Mouse (Mus musculus) megakaryocyte, embryonic 14.5 days (primary cell): ENCODE measurements around the gene Fbxl13. TPM values are rescaled to one million over a fixed set of nuclear protein-coding genes. Genes with fewer than 3 reads are reported as not detected.
"Not testable (repeated sequence)": the region's sequence is repeated elsewhere in the genome, so short reads cannot be mapped to it uniquely, and the experiment has no call there.

Source experiments
- H3K27me3 ChIP-seq: replicated peaks from 2 replicates; pipeline ENCODE3; 2012; ENCODE audit warnings: inconsistent platforms
- H3K36me3 ChIP-seq: replicated peaks from 2 replicates; pipeline ENCODE3; 2012; ENCODE audit warnings: low read length, inconsistent platforms, mixed read lengths
- H3K4me1 ChIP-seq: 2 replicates; pipeline ENCODE4 v1.6.1; 2012; ENCODE audit warnings: inconsistent platforms
- H3K4me3 ChIP-seq: replicated peaks from 2 replicates; pipeline ENCODE3; 2012; ENCODE audit warnings: moderate library complexity, mild to moderate bottlenecking, inconsistent platforms
- H3K9me3 ChIP-seq: 2 replicates; pipeline ENCODE4 v1.6.1; 2012; ENCODE audit warnings: inconsistent platforms
- FLI1 ChIP-seq: IDR thresholded peaks from 2 replicates; pipeline ENCODE4 v1.6.1; 2012; ENCODE audit warnings: low read length, inconsistent platforms, mixed read lengths
- GATA1 ChIP-seq: IDR thresholded peaks from 3 replicates; pipeline ENCODE4 v1.6.1; 2012; ENCODE audit warnings: mixed read lengths, low read length, inconsistent platforms, borderline replicate concordance
- polyA plus RNA-seq: library from polyadenylated mRNA; stranded (reverse); fragments of >175 nt; gene quantifications from 2 replicates; pipeline ENCODE4 v1.2.3, GENCODE M21; 2012; ENCODE audit warnings: low replicate concordance; ENCODE audit not compliant: insufficient read depth

Gene Fbxl13
- polyA plus RNA-seq, 1 experiment: not detected

DNA sequence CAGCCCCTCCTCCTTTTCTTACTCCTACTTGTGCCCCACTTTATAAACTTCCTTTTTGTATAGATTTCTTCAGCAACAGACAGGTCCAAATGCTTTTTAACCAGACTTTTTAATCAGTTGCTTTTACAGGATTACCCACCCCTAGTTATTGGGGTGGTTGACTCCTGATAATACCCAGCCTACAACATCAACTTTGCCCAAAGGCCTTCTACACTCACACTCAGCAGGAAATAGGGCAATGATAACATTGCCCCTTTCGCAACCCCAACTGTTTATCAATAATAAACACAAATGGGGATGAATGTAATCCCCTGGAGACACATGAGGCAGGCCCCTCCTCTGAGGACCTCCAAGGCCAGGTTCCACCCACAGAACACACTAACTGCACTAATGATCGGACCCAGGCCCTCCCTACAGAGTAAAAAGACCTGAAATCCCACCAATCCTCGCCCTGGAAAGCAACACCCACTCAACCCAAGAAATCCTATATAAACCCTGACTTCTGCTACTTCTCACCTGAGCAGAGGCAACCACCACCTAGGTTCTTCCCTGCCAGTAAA, 28.9 kb downstream of the Fbxl13 start:
- peaks cover 7% of the 10 kb centered on the region; the same call in 1 of the 2 replicates for H3K4me1 ChIP-seq
- no peak overlapping the region for H3K4me3 ChIP-seq
- TF ChIP-seq FLI1 (no peak), GATA1 (no peak)
- H3K9me3 ChIP-seq: no peaks in the 10 kb centered on the region
- H3K27me3 ChIP-seq: no peaks in the 10 kb centered on the region
- no peaks in the 10 kb centered on the region for H3K36me3 ChIP-seq

- not testable (repeated sequence) for H3K9me3 ChIP-seq, H3K4me3 ChIP-seq, H3K36me3 ChIP-seq, H3K4me1 ChIP-seq, H3K27me3 ChIP-seq
Measured at GRCm38 (mm10) chr5:21614299-21614698, 31.1 kb downstream of the Fbxl13 start.

DNA sequence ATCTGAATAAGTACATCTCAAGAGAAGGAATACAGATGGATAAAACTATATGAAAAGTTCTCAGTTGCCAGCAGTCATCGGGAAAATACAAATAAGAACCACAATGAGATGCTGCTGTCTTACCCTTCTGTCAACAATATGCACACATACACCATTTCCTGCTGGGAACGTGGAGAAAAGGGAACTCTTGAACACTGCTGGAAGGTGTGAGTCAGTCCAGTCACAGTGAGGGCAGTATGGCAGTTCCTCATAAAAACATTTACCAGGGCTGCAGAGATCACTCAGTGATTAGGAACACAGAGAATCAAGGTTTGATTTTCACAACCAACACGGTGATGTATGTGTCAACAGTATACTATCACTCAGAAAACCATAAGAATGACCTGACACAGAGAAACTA, 34.4 kb downstream of the Fbxl13 start:
- H3K9me3 ChIP-seq: peaks cover 17% of the 10 kb centered on the region
- TF ChIP-seq FLI1 (no peak), GATA1 (no peak)
- H3K36me3 ChIP-seq: no peaks in the 10 kb centered on the region
- no peaks in the 10 kb centered on the region for H3K27me3 ChIP-seq
- no peaks in the 10 kb centered on the region; the same call in 1 of the 2 replicates for H3K4me1 ChIP-seq
- no peak overlapping the region for H3K4me3 ChIP-seq

DNA sequence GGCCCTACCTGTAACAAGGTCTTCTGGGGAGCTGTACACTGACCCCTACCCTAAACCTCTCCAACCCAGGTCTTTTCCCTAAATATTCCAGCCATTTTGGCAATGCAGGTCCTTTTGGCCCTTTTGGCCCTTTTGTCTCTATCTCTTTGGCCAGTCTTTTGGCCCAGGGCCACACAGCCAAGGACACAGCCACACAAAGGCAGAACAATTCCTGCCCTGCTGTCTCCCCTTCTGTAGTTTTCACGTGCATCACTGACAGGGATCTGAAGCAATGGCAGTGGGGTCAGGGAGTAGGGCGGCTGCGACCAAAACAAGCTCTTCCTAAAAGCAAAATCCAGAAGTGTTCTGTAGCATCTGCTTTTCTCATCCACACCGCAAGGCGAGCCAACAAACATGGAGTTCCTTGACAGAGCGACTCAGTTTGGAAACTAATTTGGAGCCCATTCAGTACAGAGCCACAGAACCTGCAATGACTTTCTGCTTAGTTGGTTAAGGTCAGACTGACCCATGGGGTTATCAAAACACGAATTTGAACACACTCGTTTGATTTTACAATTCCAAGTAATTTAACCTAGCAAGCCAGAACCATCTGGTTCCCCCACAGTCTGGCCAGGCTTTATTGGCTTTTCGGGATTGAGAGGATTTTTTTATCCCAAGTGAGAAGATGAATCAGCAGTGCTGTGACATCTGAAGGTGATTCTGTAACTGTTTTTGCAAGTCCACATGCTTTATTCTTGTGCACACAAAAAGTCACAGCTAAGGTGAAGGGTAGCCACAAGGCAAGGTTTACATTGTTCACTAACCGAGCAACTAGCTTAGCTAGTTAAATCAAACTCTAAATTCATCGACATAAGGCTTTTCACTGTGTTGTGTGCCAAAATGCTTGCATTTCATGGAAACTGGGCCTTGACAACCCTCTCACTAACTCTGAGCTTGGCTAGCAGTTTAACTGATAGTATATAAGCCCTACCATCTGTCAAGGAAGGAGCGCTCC, 36.8 kb downstream of the Fbxl13 start:
- Histone ChIP-seq H3K9me3 (peaks cover 17% of the 10 kb centered on the region), H3K27me3 (peaks cover 3% of the 10 kb centered on the region), H3K4me3 (no peak overlapping the region), H3K4me1 (no peaks in the 10 kb centered on the region; the same call in 1 of the 2 replicates), H3K36me3 (no peaks in the 10 kb centered on the region)
- no peak for TF ChIP-seq GATA1
- no peak for TF ChIP-seq FLI1

GRCm38 (mm10) chr5:21605936-21606335, 39.5 kb downstream of the Fbxl13 start:
- Histone ChIP-seq H3K4me1 (no peaks in the 10 kb centered on the region; the same call in 1 of the 2 replicates), H3K27me3 (peaks cover 6% of the 10 kb centered on the region), H3K36me3 (no peaks in the 10 kb centered on the region), H3K9me3 (peaks cover 17% of the 10 kb centered on the region), H3K4me3 (no peak overlapping the region)
- TF ChIP-seq GATA1 (no peak), FLI1 (no peak)

GRCm38 (mm10) chr5:21599961-21600360, 45.5 kb downstream of the Fbxl13 start:
- Histone ChIP-seq H3K4me3 (no peak overlapping the region), H3K36me3 (no peaks in the 10 kb centered on the region), H3K27me3 (peaks cover 11% of the 10 kb centered on the region), H3K9me3 (no peaks in the 10 kb centered on the region), H3K4me1 (no peaks in the 10 kb centered on the region)
- TF ChIP-seq GATA1 (no peak), FLI1 (no peak)

GRCm38 (mm10) chr5:21599536-21599935, 45.9 kb downstream of the Fbxl13 start:
- H3K4me1 ChIP-seq, H3K27me3 ChIP-seq, H3K4me3 ChIP-seq, H3K9me3 ChIP-seq, H3K36me3 ChIP-seq: not testable (repeated sequence)

- Histone ChIP-seq H3K9me3 (peaks cover 2% of the 10 kb centered on the region; the same call in 1 of the 2 replicates), H3K27me3 (peaks cover 9% of the 10 kb centered on the region), H3K4me3 (no peak overlapping the region), H3K36me3 (no peaks in the 10 kb centered on the region), H3K4me1 (no peaks in the 10 kb centered on the region)
- no peak for TF ChIP-seq GATA1
Measured at GRCm38 (mm10) chr5:21593201-21593709, 52.2 kb downstream of the Fbxl13 start.

DNA sequence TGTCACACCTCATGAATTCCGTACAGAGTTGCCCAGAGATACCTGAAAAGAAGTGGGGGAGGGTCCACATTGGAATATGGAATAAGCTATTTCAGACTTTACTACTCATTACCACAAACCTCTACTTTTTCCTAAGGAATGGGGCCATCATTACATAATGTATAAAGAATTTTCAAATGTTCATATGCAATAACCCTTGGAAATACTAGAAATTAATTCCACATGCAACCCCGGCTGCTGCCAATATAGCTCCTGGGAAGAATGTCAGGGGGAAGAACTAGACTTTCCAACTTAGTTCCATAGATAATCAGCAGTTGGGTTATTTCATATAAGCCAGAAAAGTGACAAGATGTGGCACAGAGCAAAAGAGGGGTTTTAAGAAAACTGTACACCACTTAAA, 53.3 kb downstream of the Fbxl13 start:
- Histone ChIP-seq H3K9me3 (peaks cover 2% of the 10 kb centered on the region; the same call in 1 of the 2 replicates), H3K4me1 (no peaks in the 10 kb centered on the region), H3K36me3 (no peaks in the 10 kb centered on the region), H3K27me3 (peaks cover 7% of the 10 kb centered on the region), H3K4me3 (no peak overlapping the region)
- TF ChIP-seq FLI1: no peak
- TF ChIP-seq GATA1: no peak

DNA sequence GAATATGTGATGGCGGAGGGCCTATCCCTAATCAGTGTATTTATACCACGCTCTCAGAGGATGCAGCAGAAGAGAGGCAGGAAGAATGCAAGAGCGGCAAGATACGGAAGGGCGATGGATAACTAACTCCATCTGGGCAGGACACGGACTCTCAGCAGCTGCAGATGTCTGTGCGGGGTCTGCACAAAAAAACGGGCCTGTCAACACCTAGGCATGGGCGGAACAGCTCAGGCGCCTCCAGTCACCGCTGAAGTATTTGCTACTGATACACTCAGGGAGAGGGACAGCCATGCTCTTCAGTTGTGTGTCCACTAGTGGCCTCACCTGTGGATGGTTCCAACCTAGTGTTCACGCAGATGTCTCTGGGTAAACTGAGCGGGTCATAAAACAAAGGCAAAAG, 57.2 kb downstream of the Fbxl13 start:
- no peak overlapping the region for H3K4me3 ChIP-seq
- H3K9me3 ChIP-seq: peaks cover 2% of the 10 kb centered on the region; the same call in 1 of the 2 replicates
- H3K36me3 ChIP-seq: no peaks in the 10 kb centered on the region
- TF ChIP-seq FLI1: no peak
- TF ChIP-seq GATA1: no peak
- no peaks in the 10 kb centered on the region for H3K4me1 ChIP-seq
- H3K27me3 ChIP-seq: peaks cover 7% of the 10 kb centered on the region
